Mouse (Mus musculus): Measurements from ENCODE around the gene Tacr2. TPM values are rescaled to one million over a fixed set of nuclear protein-coding genes. Genes with fewer than 3 reads are reported as not detected.
A peak's percentile ranks its signal among the peaks of the same experiment; 100 is the strongest.

Tacr2 gene
- polyA plus RNA-seq, 1 experiment = 0.19 TPM

DNA sequence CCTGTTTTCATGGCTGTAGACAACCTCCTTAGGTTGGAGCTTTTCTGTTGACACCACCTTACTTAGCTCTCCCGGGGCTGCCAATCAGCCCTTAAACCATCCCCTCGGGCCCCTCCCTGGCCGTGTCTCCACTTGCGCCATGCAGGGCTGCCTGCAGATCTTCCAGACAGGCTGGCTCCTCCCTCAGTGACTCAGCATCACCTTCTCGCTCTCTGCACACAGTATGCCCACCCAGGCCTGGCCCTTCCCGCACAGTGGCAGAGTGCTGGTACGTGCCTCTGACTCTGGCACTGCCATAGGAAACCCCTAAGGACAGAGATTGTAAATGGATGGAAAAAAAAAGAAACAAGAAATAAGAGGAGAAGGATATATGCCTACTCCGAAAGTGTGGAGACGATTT is 30.5 kb downstream of the Tacr2 start:
- H3K27me3 ChIP-seq (ENCODE audit: control insufficient read depth, insufficient read depth, low read length) = no peaks in the 10 kb centered on the region
- DNase-seq = no peak
- WGBS = 96% methylated on average over 9 of the region's 9 CpGs
- H3K27ac ChIP-seq (ENCODE audit: control insufficient read depth, insufficient read depth, low read length) = no peak overlapping the region
- TF ChIP-seq POLR2A (IDR thresholded peaks at IDR 0.05; ENCODE audit: control insufficient read depth, extremely low read depth, insufficient read depth, low read length, poor library complexity) (no peak), CTCF (IDR thresholded peaks at IDR 0.05; ENCODE audit: borderline replicate concordance, control insufficient read depth, extremely low read depth, insufficient read depth, low read length, poor library complexity) (no peak)
- H3K4me1 ChIP-seq (replicated peaks; ENCODE audit: control insufficient read depth, insufficient read depth, low read length) = no peaks in the 10 kb centered on the region
- peaks cover 47% of the 10 kb centered on the region for H3K36me3 ChIP-seq (ENCODE audit: control insufficient read depth, insufficient read depth, low read length)
- no peak overlapping the region for H3K4me3 ChIP-seq (ENCODE audit: control insufficient read depth, insufficient read depth, low read length)

DNA sequence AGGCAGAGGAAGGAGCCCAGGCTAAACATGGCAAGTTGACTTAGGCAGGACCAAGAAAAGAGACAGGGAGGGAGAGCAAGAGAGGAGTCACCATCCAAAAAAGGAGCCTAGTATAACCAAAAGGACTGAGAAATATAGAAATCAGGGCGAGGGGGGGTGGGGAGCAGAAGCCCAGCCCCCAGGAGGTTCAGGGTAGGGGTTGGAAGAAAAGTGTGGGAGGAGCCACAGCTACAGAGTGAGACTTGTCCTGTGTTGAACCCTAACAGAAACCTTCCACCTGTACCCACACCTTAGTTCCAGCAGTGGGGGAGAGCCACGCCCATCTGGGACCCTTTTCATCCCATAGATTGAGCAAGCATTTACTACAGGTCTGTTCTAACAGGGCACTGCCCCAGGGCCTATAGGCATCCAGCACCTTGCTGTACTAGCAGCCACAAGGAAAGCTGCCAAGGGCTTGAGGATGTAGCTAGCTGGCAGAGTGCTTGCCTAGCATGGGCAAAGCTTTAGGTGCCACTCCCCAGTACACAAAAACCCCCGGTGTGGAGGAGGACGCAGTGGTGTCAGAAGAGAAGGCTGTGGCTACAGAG is 31.1 kb downstream of the Tacr2 start:
- WGBS = 100% methylated on average over 4 of the region's 4 CpGs
- no peaks in the 10 kb centered on the region for H3K4me1 ChIP-seq (replicated peaks; ENCODE audit: control insufficient read depth, insufficient read depth, low read length)
- no peaks in the 10 kb centered on the region for H3K27me3 ChIP-seq (ENCODE audit: control insufficient read depth, insufficient read depth, low read length)
- TF ChIP-seq POLR2A (IDR thresholded peaks at IDR 0.05; ENCODE audit: control insufficient read depth, extremely low read depth, insufficient read depth, low read length, poor library complexity) = no peak
- peaks cover 47% of the 10 kb centered on the region for H3K36me3 ChIP-seq (ENCODE audit: control insufficient read depth, insufficient read depth, low read length)
- H3K27ac ChIP-seq (ENCODE audit: control insufficient read depth, insufficient read depth, low read length) = no peak overlapping the region
- no peak for DNase-seq
- H3K4me3 ChIP-seq (ENCODE audit: control insufficient read depth, insufficient read depth, low read length) = no peak overlapping the region

DNA sequence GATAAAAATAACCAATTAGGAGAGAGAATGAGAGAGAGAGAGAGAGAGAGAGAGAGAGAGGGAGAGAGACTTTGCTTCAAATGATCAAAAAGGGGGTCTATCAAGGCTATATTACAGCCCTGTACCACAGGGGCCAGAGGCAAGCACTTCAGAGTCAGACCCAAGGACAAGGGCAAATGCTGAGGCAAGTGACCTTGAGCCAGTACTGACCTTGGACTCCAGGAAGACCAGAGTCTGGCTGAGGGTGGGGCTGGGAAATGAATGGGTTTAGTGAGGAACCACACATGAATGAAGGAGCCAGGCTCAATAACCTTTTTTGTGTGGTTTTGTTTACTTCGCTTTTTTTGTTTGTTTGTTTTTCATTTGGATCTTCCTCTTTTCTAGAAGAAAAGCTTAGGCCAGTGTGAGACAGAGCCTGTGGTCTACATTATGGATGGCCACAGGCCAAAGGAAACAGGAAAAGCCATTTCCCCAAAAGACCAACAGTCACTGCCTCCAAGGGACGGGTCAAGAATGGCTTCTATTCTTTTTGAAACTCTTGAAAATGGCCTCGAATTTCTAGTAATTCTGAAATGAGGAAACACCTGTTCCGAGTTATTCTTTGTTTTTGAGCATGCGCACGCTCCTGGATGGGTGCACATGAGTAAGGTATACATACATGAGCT is 35.4 kb downstream of the Tacr2 start:
- Histone ChIP-seq H3K4me1 (replicated peaks; ENCODE audit: control insufficient read depth, insufficient read depth, low read length) (no peaks in the 10 kb centered on the region), H3K4me3 (ENCODE audit: control insufficient read depth, insufficient read depth, low read length) (no peak overlapping the region), H3K36me3 (ENCODE audit: control insufficient read depth, insufficient read depth, low read length) (peaks cover 52% of the 10 kb centered on the region), H3K27me3 (ENCODE audit: control insufficient read depth, insufficient read depth, low read length) (no peaks in the 10 kb centered on the region), H3K27ac (ENCODE audit: control insufficient read depth, insufficient read depth, low read length) (no peak overlapping the region)
- no peak for TF ChIP-seq CTCF (IDR thresholded peaks at IDR 0.05; ENCODE audit: borderline replicate concordance, control insufficient read depth, extremely low read depth, insufficient read depth, low read length, poor library complexity)
- TF ChIP-seq POLR2A (IDR thresholded peaks at IDR 0.05; ENCODE audit: control insufficient read depth, extremely low read depth, insufficient read depth, low read length, poor library complexity) = no peak
- no peak for DNase-seq
- 68% methylated on average over 6 of the region's 6 CpGs for WGBS

DNA sequence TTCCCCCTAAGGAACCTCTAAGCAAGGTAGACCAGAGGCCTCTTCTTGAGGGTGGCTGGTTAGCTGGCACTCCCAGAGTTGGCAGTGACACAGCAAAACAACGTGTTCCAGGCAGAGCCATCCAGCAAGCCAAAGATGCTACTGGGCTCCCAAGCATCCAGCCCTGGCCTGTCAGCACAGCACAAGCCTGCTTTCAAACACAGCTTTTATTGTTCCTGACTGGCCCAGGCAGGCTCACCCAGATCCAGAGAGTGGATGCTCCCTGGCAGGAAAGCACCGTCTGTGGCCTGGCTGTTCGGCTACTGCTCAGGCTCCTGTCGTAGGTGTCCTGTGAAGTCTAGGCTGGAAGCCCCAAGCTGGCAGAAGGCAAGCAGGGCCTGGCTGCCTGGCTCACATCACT is 41.9 kb downstream of the Tacr2 start:
- TF ChIP-seq CTCF (IDR thresholded peaks at IDR 0.05; ENCODE audit: borderline replicate concordance, control insufficient read depth, extremely low read depth, insufficient read depth, low read length, poor library complexity) (no peak), POLR2A (IDR thresholded peaks at IDR 0.05; ENCODE audit: control insufficient read depth, extremely low read depth, insufficient read depth, low read length, poor library complexity) (no peak)
- Histone ChIP-seq H3K27me3 (ENCODE audit: control insufficient read depth, insufficient read depth, low read length) (no peaks in the 10 kb centered on the region), H3K27ac (ENCODE audit: control insufficient read depth, insufficient read depth, low read length) (no peak overlapping the region), H3K4me3 (ENCODE audit: control insufficient read depth, insufficient read depth, low read length) (no peak overlapping the region), H3K36me3 (ENCODE audit: control insufficient read depth, insufficient read depth, low read length) (peaks cover 30% of the 10 kb centered on the region), H3K4me1 (replicated peaks; ENCODE audit: control insufficient read depth, insufficient read depth, low read length) (no peaks in the 10 kb centered on the region)
- 90% methylated on average over 4 of the region's 4 CpGs for WGBS
- DNase-seq = no peak

DNA sequence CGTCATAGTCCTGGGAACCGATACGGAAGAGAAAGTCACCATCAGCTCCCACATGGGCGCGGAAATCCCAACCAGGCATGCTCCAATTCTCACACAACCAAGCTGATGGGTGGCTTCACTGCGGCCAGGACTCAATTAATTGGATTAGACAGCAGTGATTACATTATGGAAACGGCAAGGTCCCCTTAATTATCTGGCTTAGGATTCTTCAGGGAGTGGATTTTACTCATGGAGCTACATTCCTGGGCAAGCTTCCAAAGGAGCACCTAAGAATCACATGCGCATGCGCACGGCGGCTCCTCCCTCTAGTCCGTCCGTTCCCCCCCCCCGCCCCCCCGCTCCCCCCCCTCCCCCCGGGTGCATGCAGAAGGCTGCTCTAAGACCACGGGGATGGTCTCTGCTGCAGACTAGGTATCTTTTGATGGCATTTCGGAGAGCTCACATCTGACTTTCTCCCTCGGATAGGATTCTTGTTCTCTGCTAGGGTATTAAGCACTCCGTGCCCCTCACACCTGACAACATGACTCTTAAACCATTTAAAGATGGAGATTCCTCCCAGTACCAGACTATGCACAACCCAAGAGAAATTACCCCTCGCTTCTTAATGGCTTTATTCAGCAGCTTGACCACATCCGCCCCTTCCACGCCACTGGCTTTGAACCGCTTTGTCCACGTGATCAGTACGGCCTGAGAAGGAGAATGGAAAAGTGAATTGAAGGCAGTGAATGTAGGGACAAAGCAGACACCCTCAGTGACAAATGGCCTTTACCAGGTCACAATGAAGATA is 44.0 kb downstream of the Tacr2 start:
- no peak for TF ChIP-seq CTCF (IDR thresholded peaks at IDR 0.05; ENCODE audit: borderline replicate concordance, control insufficient read depth, extremely low read depth, insufficient read depth, low read length, poor library complexity)
- TF ChIP-seq POLR2A (IDR thresholded peaks at IDR 0.05; ENCODE audit: control insufficient read depth, extremely low read depth, insufficient read depth, low read length, poor library complexity) = no peak
- H3K27me3 ChIP-seq (ENCODE audit: control insufficient read depth, insufficient read depth, low read length) = no peaks in the 10 kb centered on the region
- no peaks in the 10 kb centered on the region; the same call in 1 of the 2 replicates for H3K4me1 ChIP-seq (replicated peaks; ENCODE audit: control insufficient read depth, insufficient read depth, low read length)
- H3K36me3 ChIP-seq (ENCODE audit: control insufficient read depth, insufficient read depth, low read length) = peaks cover 21% of the 10 kb centered on the region; the same call in 1 of the 2 replicates
- no peak for DNase-seq
- no peak overlapping the region for H3K4me3 ChIP-seq (ENCODE audit: control insufficient read depth, insufficient read depth, low read length)
- 93% methylated on average over 23 of the region's 26 CpGs for WGBS
- no peak overlapping the region for H3K27ac ChIP-seq (ENCODE audit: control insufficient read depth, insufficient read depth, low read length)

DNA sequence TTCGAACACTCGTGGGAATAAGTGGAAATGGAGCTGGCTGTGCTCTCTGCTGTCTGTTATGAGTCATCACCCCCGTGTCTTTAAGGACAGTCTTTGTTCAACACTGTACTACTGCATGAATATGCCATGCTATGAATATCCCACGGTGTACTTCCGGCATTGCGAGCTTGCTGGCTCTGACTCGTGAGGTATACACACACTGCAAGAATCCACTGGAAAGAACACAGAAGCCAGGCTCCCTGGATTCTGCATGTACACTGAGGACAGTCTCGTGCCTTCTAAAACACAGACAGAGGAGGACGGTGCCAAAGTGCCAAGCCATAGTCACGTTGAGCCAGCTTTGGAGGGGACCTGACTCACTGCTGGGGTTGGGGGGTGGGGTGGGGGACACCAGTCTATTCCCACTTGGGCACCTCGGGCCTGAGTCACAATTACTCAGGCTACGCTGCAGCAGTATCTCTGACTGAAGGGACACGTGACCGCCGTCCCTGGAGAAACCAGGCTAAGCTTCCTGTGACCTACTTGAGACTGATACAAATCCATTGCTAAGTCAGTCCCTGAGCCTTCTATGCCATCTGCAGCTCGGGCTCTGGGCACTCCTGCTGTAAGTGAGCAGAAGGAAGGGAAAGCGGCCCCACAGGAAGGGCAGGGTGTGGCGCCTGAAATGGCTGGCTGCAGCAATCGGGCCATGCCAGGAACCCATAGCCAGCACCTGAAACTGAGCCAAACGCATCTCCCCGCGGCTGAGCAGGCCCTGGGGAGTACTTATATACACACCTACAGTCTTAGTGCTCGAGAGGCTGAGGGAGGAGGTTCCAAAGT is 48.0 kb downstream of the Tacr2 start:
- H3K27ac ChIP-seq (ENCODE audit: control insufficient read depth, insufficient read depth, low read length) = no peak overlapping the region
- no peaks in the 10 kb centered on the region for H3K27me3 ChIP-seq (ENCODE audit: control insufficient read depth, insufficient read depth, low read length)
- peak; percentile 13 for DNase-seq
- H3K36me3 ChIP-seq (ENCODE audit: control insufficient read depth, insufficient read depth, low read length) = peaks cover 7% of the 10 kb centered on the region; the same call in 1 of the 2 replicates
- TF ChIP-seq CTCF (IDR thresholded peaks at IDR 0.05; ENCODE audit: borderline replicate concordance, control insufficient read depth, extremely low read depth, insufficient read depth, low read length, poor library complexity) = no peak
- TF ChIP-seq POLR2A (IDR thresholded peaks at IDR 0.05; ENCODE audit: control insufficient read depth, extremely low read depth, insufficient read depth, low read length, poor library complexity) = no peak
- 65% methylated on average over 23 of the region's 23 CpGs for WGBS
- no peaks in the 10 kb centered on the region; the same call in 1 of the 2 replicates for H3K4me1 ChIP-seq (replicated peaks; ENCODE audit: control insufficient read depth, insufficient read depth, low read length)
- no peak overlapping the region for H3K4me3 ChIP-seq (ENCODE audit: control insufficient read depth, insufficient read depth, low read length)

Data from thymus, adult 2 months (tissue).